Mouse (Mus musculus) midbrain, embryonic 11.5 days (tissue): ENCODE measurements around the gene Klrc1. TPM values are rescaled to one million over a fixed set of nuclear protein-coding genes. Genes with fewer than 3 reads are reported as not detected.
"Not testable (repeated sequence)": the region's sequence is repeated elsewhere in the genome, so short reads cannot be mapped to it uniquely, and the experiment has no call there.

Experiments used
- ATAC-seq: fragments of 200-750 bp; cut with Nextera tagmentation; 2 replicates; pipeline ENCODE4 v1.8.0; 2017; ENCODE audit warnings: moderate TSS enrichment, moderate library complexity; ENCODE audit not compliant: low FRiP score
- DNase-seq: peaks from one replicate; pipeline ENCODE4 v3.0.0; 2015; ENCODE audit warnings: low spot score; ENCODE audit errors: missing footprints
- H3K27ac ChIP-seq: fragments of 300-500 bp; sonication (generic); 2 replicates; pipeline ENCODE4 v1.5.1; 2014; ENCODE audit warnings: low read depth, low read length
- H3K27me3 ChIP-seq: fragments of 300-500 bp; sonication (generic); 2 replicates; pipeline ENCODE4 v1.6.1; 2014; ENCODE audit warnings: mild to moderate bottlenecking, low read length, moderate library complexity, mixed read lengths; ENCODE audit not compliant: control insufficient read depth, insufficient read depth
- H3K36me3 ChIP-seq: fragments of 300-500 bp; sonication (generic); 2 replicates; pipeline ENCODE4 v1.6.1; 2014; ENCODE audit warnings: mild to moderate bottlenecking, low read length, moderate library complexity, mixed read lengths; ENCODE audit not compliant: control insufficient read depth, insufficient read depth
- H3K4me1 ChIP-seq: fragments of 300-500 bp; sonication (generic); 2 replicates; pipeline ENCODE4 v1.6.1; 2014; ENCODE audit warnings: low read length; ENCODE audit not compliant: control insufficient read depth, insufficient read depth
- H3K4me2 ChIP-seq: fragments of 300-500 bp; sonication (generic); 2 replicates; pipeline ENCODE4 v1.6.1; 2014; ENCODE audit warnings: mild to moderate bottlenecking, moderate library complexity
- H3K4me3 ChIP-seq: fragments of 300-500 bp; sonication (generic); 2 replicates; pipeline ENCODE4 v1.5.1; 2014; ENCODE audit warnings: low read depth, low read length
- H3K9ac ChIP-seq: fragments of 300-500 bp; sonication (generic); 2 replicates; pipeline ENCODE4 v1.6.1; 2014; ENCODE audit warnings: low read length
- H3K9me3 ChIP-seq: fragments of 300-500 bp; sonication (generic); 2 replicates; pipeline ENCODE4 v1.6.1; 2016; ENCODE audit warnings: low read length; ENCODE audit not compliant: control insufficient read depth
- WGBS: fragments of 180-500 bp; shearing (Covaris S2); extraction: QIAGEN DNeasy Blood & Tissue Kit; methylation state at CpG from one replicate; pipeline ENCODE4 v1.1.7; 2014; 5-methylcytosine and 5-hydroxymethylcytosine counted together
- microRNA-seq: library from miRNA; unstranded; fragments of <30 nt; microRNA quantifications from one replicate; pipeline ENCODE4, GENCODE M21; 2017
- polyA plus RNA-seq: library from polyadenylated mRNA; unstranded; fragments of >200 nt; fragmentation: Nextera tagmentation; extraction: Ambion mirVana; gene quantifications from 2 replicates; pipeline ENCODE4 v1.2.1, GENCODE M21; 2014

Klrc1 gene
- polyA plus RNA-seq, 1 experiment from 2014 or later, result not detected

- DNase-seq, H3K4me1 ChIP-seq, H3K27ac ChIP-seq, ATAC-seq, H3K36me3 ChIP-seq, H3K9me3 ChIP-seq, H3K9ac ChIP-seq, H3K4me2 ChIP-seq, H3K27me3 ChIP-seq, H3K4me3 ChIP-seq: not testable (repeated sequence)
- WGBS, result 62% methylated on average over 2 of the region's 3 CpGs
Measured at GRCm38 (mm10) chr6:129644054-129644453, 34.7 kb downstream of the Klrc1 start.

DNA sequence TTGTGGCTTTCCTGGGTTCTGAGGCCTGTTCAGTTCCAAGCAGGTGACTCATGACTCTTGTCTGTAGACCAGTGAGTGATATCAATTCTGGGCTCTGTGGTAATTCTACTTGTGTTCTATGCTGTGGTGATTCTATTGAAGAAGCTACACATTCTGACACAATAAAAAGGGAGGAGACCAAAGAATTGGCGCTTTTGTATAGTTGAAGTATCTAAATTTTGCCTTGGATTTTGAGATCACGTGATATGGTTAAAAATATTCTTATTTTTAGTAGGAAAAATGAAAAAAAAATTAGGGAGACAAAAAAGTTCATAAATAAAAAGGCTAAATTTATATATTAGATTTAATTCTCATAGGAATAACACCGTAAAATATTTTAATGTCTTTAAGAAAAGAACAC lies 35.5 kb downstream of the Klrc1 start, which contains the start of gene Klrc3:
Gene Klrc3, minus strand, starts transcription at position 101 of the 400 bp plus-strand sequence.
- ATAC-seq, H3K36me3 ChIP-seq, DNase-seq, H3K9me3 ChIP-seq, H3K4me2 ChIP-seq, H3K9ac ChIP-seq, H3K4me1 ChIP-seq, H3K27me3 ChIP-seq, H3K4me3 ChIP-seq, H3K27ac ChIP-seq: not testable (repeated sequence)
- WGBS, result 91% methylated on average over 3 of the region's 3 CpGs

DNA sequence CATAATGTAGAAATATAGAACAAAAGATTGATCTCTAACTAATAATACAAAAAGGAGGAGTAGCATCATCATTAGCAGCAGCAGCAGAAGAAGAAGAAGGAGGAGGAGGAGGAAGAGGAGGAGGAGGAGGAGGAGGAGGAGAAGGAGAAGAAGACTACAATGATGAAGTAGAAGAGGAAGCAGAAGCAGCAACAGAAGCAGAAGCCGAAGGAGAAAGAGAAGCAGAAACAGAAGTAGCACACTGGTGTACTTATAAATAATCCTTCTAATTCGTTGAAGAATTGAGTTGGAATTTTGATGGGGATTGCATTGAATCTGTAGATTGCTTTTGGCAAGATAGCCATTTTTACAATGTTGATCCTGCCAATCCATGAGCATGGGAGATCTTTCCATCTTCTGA lies 47.7 kb downstream of the Klrc1 start:
- WGBS, result 88% methylated on average over 2 of the region's 2 CpGs
- not testable (repeated sequence) for DNase-seq, H3K9me3 ChIP-seq, ATAC-seq, H3K4me3 ChIP-seq, H3K36me3 ChIP-seq, H3K4me1 ChIP-seq, H3K9ac ChIP-seq, H3K27ac ChIP-seq, H3K27me3 ChIP-seq, H3K4me2 ChIP-seq

GRCm38 (mm10) chr6:129623735-129624134 lies 55.0 kb downstream of the Klrc1 start, which contains the start of gene Klrk1:
TSS of gene Klrk1 (minus strand) at chr6:129623864.
- WGBS, result 85% methylated on average over 4 of the region's 4 CpGs
- ATAC-seq, result no peak
- no peaks in the 10 kb centered on the region for H3K9me3 ChIP-seq

More at GRCm38 (mm10) chr6:129623735-129624134, 55.0 kb downstream of the Klrc1 start, which contains the start of gene Klrk1:
- no peaks in the 10 kb centered on the region for H3K4me1 ChIP-seq
- H3K4me2 ChIP-seq, result no peak within 1 kb of the TSS
- no peaks in the 10 kb centered on the region for H3K36me3 ChIP-seq
- no peak within 1 kb of the TSS for H3K4me3 ChIP-seq
- DNase-seq, result no peak
- no peak within 1 kb of the TSS for H3K9ac ChIP-seq
- H3K27ac ChIP-seq, result no peak within 1 kb of the TSS
- no peaks in the 10 kb centered on the region for H3K27me3 ChIP-seq

Small RNA genes within 50 kb of the gene (microRNA-seq; reads per million reads assigned to microRNA genes)
- gene Mir680-1, result not detected

Other genes with a start within 250 kb of the Klrc1 start
- 1.2 and 1.3 TPM in 2 replicates for gene Clec1a, start 227.0 kb downstream of the Klrc1 start, polyA plus RNA-seq
- gene Olr1, start 171.8 kb downstream of the Klrc1 start, polyA plus RNA-seq, result 0.06 TPM in 1 of 2 replicates, not detected in the other
- not detected in 2 replicates for gene Tmem52b, start 166.4 kb downstream of the Klrc1 start, polyA plus RNA-seq
- gene Gabarapl1, start 145.8 kb downstream of the Klrc1 start, polyA plus RNA-seq, result 22.7 and 24.5 TPM in 2 replicates
- gene Klre1, start 101.1 kb downstream of the Klrc1 start, polyA plus RNA-seq, result not detected in 2 replicates
- gene Klrd1, start 87.2 kb downstream of the Klrc1 start, polyA plus RNA-seq, result not detected in 2 replicates
- 0.14 and 0.21 TPM in 2 replicates for gene Klrk1, start 55.1 kb downstream of the Klrc1 start, polyA plus RNA-seq
- not detected in 2 replicates for gene Klrc3, start 35.6 kb downstream of the Klrc1 start, polyA plus RNA-seq
- gene Klrc2, start 18.3 kb downstream of the Klrc1 start, polyA plus RNA-seq, result not detected in 2 replicates
- gene Klri1, start 38.2 kb upstream of the Klrc1 start, polyA plus RNA-seq, result not detected in 2 replicates
- gene Klri2, start 61.5 kb upstream of the Klrc1 start, polyA plus RNA-seq, result not detected in 2 replicates
- gene Gm156, start 105.3 kb upstream of the Klrc1 start, polyA plus RNA-seq, result not detected in 2 replicates
- not detected in 2 replicates for gene Gm17631, start 183.7 kb upstream of the Klrc1 start, polyA plus RNA-seq
- gene Klra17, start 197.7 kb upstream of the Klrc1 start, polyA plus RNA-seq, result not detected in 2 replicates
- gene Klra5, start 238.7 kb upstream of the Klrc1 start, polyA plus RNA-seq, result not detected in 2 replicates